Mouse (Mus musculus) liver, embryonic 13.5 days (tissue): Measurements from ENCODE around the gene Klrb1c. TPM values are rescaled to one million over a fixed set of nuclear protein-coding genes. Genes with fewer than 3 reads are reported as not detected.
"Not testable (repeated sequence)": the region's sequence is repeated elsewhere in the genome, so short reads cannot be mapped to it uniquely, and the experiment has no call there.

ENCODE experiments used
- ATAC-seq: fragments of 200-750 bp; cut with Nextera tagmentation; 2 replicates; pipeline ENCODE4 v1.8.0; 2017; ENCODE audit warnings: low read depth, mild to moderate bottlenecking, moderate number of reproducible peaks, moderate library complexity
- DNase-seq: peaks from one replicate; pipeline ENCODE4 v3.0.0; 2022
- H3K27ac ChIP-seq: fragments of 300-500 bp; sonication (generic); 2 replicates; pipeline ENCODE4 v1.5.1; 2015; ENCODE audit warnings: moderate library complexity, mild to moderate bottlenecking, inconsistent platforms
- H3K27me3 ChIP-seq: fragments of 300-500 bp; sonication (generic); 2 replicates; pipeline ENCODE4 v1.6.1; 2015; ENCODE audit warnings: mild to moderate bottlenecking, inconsistent platforms
- H3K36me3 ChIP-seq: fragments of 300-500 bp; sonication (generic); 2 replicates; pipeline ENCODE4 v1.6.1; 2015; ENCODE audit warnings: mild to moderate bottlenecking, inconsistent platforms
- H3K4me1 ChIP-seq: fragments of 300-500 bp; sonication (generic); replicated peaks from 2 replicates; pipeline ENCODE4 v1.6.1; 2015; ENCODE audit warnings: inconsistent platforms
- H3K4me2 ChIP-seq: fragments of 300-500 bp; sonication (generic); 2 replicates; pipeline ENCODE4 v1.6.1; 2015; ENCODE audit warnings: inconsistent platforms, mild to moderate bottlenecking, moderate library complexity
- H3K4me3 ChIP-seq: fragments of 300-500 bp; sonication (generic); replicated peaks from 2 replicates; pipeline ENCODE4 v1.5.1; 2015; ENCODE audit warnings: mild to moderate bottlenecking, inconsistent platforms
- H3K9ac ChIP-seq: fragments of 300-500 bp; sonication (generic); 2 replicates; pipeline ENCODE4 v1.6.1; 2015; ENCODE audit warnings: mild to moderate bottlenecking, inconsistent platforms
- H3K9me3 ChIP-seq: fragments of 300-500 bp; sonication (generic); replicated peaks from 2 replicates; pipeline ENCODE4 v1.6.1; 2016; ENCODE audit warnings: inconsistent platforms
- WGBS: fragments of 180-500 bp; shearing (Covaris S2); methylation state at CpG from one replicate; pipeline ENCODE4 v1.1.7; 2015; ENCODE audit not compliant: insufficient replicate concordance; 5-methylcytosine and 5-hydroxymethylcytosine counted together
- polyA plus RNA-seq: library from polyadenylated mRNA; unstranded; fragments of >200 nt; fragmentation: Nextera tagmentation; extraction: Ambion mirVana; gene quantifications from 2 replicates; pipeline ENCODE4 v1.2.1, GENCODE M21; 2015

Klrb1c gene
- polyA plus RNA-seq, 1 experiment from 2014 or later, result 0.10 TPM

GRCm38 (mm10) chr6:128763736-128764523, 25.1 kb downstream of the Klrb1c start:
- no peaks in the 10 kb centered on the region for H3K36me3 ChIP-seq
- H3K27me3 ChIP-seq, result no peaks in the 10 kb centered on the region
- DNase-seq (peak; percentile 91), ATAC-seq (peak; percentile 88)
- peaks cover 21% of the 10 kb centered on the region for H3K4me1 ChIP-seq
- peak overlapping the region; percentile 87 for H3K4me2 ChIP-seq
- no peaks in the 10 kb centered on the region for H3K9me3 ChIP-seq
- peak overlapping the region; percentile 65 for H3K4me3 ChIP-seq
- peak overlapping the region; percentile 39; the same call in 1 of the 2 replicates for H3K27ac ChIP-seq
- WGBS, result 4% methylated on average over 30 of the region's 30 CpGs
- H3K9ac ChIP-seq, result peak overlapping the region; percentile 72

- H3K9me3 ChIP-seq, ATAC-seq, H3K27ac ChIP-seq, DNase-seq, H3K36me3 ChIP-seq, H3K27me3 ChIP-seq: not testable (repeated sequence)
- Histone ChIP-seq H3K4me1 (peaks cover 21% of the 10 kb centered on the region), H3K4me3 (peak overlapping the region; percentile 65), H3K4me2 (peak overlapping the region; percentile 87), H3K9ac (0 out of 2 replicates have a peak overlapping the region, but pooled peaks have one; percentile 72)
- WGBS, result 76% methylated on average over 10 of the region's 10 CpGs
These were observed 25.9 kb downstream of the Klrb1c start for GRCm38 (mm10) chr6:128762892-128763670.

GRCm38 (mm10) chr6:128761144-128761540, 27.9 kb downstream of the Klrb1c start:
- Histone ChIP-seq H3K27ac (no peak overlapping the region), H3K4me2 (peak overlapping the region; percentile 73), H3K4me1 (peaks cover 18% of the 10 kb centered on the region), H3K4me3 (peak overlapping the region; percentile 69), H3K27me3 (no peaks in the 10 kb centered on the region), H3K36me3 (no peaks in the 10 kb centered on the region), H3K9ac (peak overlapping the region; percentile 59), H3K9me3 (no peaks in the 10 kb centered on the region)
- ATAC-seq (no peak), DNase-seq (no peak)
- WGBS, result 43% methylated on average over 5 of the region's 5 CpGs

- not testable (repeated sequence) for H3K36me3 ChIP-seq, H3K27me3 ChIP-seq, H3K9me3 ChIP-seq
- peaks cover 18% of the 10 kb centered on the region for H3K4me1 ChIP-seq
- H3K4me2 ChIP-seq, result peak overlapping the region; percentile 73
- H3K9ac ChIP-seq, result peak overlapping the region; percentile 70
- under 1% methylated on average over 44 of the region's 44 CpGs for WGBS
- peak overlapping the region; percentile 79 for H3K27ac ChIP-seq
- H3K4me3 ChIP-seq, result peak overlapping the region; percentile 69
- ATAC-seq (peak; percentile 67), DNase-seq (peak; percentile 90)
These were observed 28.4 kb downstream of the Klrb1c start for GRCm38 (mm10) chr6:128760416-128761143.

- Histone ChIP-seq H3K9ac (peak overlapping the region; percentile 70), H3K4me2 (peak overlapping the region; percentile 73), H3K27ac (peak overlapping the region; percentile 79), H3K4me3 (peak overlapping the region; percentile 69), H3K4me1 (peaks cover 18% of the 10 kb centered on the region)
- H3K36me3 ChIP-seq, H3K27me3 ChIP-seq, H3K9me3 ChIP-seq: not testable (repeated sequence)
- ATAC-seq (peak; percentile 52), DNase-seq (peak; percentile 79)
- 0% methylated on average over 22 of the region's 22 CpGs for WGBS
These were observed 29.0 kb downstream of the Klrb1c start for GRCm38 (mm10) chr6:128760016-128760415.

GRCm38 (mm10) chr6:128759221-128759950, 29.6 kb downstream of the Klrb1c start:
- H3K9ac ChIP-seq, result no peak overlapping the region
- H3K27me3 ChIP-seq, result no peaks in the 10 kb centered on the region
- WGBS, result 74% methylated on average over 5 of the region's 5 CpGs
- H3K4me1 ChIP-seq, result peaks cover 18% of the 10 kb centered on the region
- peak overlapping the region; percentile 2 for H3K4me2 ChIP-seq
- ATAC-seq (no peak), DNase-seq (no peak)
- no peaks in the 10 kb centered on the region for H3K9me3 ChIP-seq
- H3K27ac ChIP-seq, result no peak overlapping the region
- H3K36me3 ChIP-seq, result no peaks in the 10 kb centered on the region
- no peak overlapping the region for H3K4me3 ChIP-seq

GRCm38 (mm10) chr6:128755402-128755763, 33.6 kb downstream of the Klrb1c start:
- not testable (repeated sequence) for H3K9ac ChIP-seq, H3K4me1 ChIP-seq, H3K4me2 ChIP-seq, DNase-seq, H3K4me3 ChIP-seq, H3K27me3 ChIP-seq, H3K9me3 ChIP-seq, H3K36me3 ChIP-seq
- WGBS, result 28% methylated on average over 4 of the region's 4 CpGs
- ATAC-seq, result 0 out of 2 replicates have a peak, but pooled peaks have one; percentile 2
- H3K27ac ChIP-seq, result peak overlapping the region; percentile 53; the same call in 1 of the 2 replicates

- ATAC-seq, result peak; percentile 57
- H3K9ac ChIP-seq, H3K4me3 ChIP-seq, H3K4me1 ChIP-seq, H3K9me3 ChIP-seq, H3K27me3 ChIP-seq, H3K36me3 ChIP-seq, DNase-seq: not testable (repeated sequence)
- WGBS, result 56% methylated on average over 12 of the region's 12 CpGs
- H3K27ac ChIP-seq, result peak overlapping the region; percentile 54
- H3K4me2 ChIP-seq, result 0 out of 2 replicates have a peak overlapping the region, but pooled peaks have one; percentile 6
These were observed 34.1 kb downstream of the Klrb1c start for GRCm38 (mm10) chr6:128754748-128755401.

GRCm38 (mm10) chr6:128754265-128754664, 34.8 kb downstream of the Klrb1c start:
- H3K36me3 ChIP-seq, H3K4me1 ChIP-seq, H3K9ac ChIP-seq, DNase-seq, H3K9me3 ChIP-seq, H3K4me3 ChIP-seq, H3K27me3 ChIP-seq: not testable (repeated sequence)
- Histone ChIP-seq H3K27ac (peak overlapping the region; percentile 54), H3K4me2 (0 out of 2 replicates have a peak overlapping the region, but pooled peaks have one; percentile 6)
- WGBS, result 29% methylated on average over 10 of the region's 10 CpGs
- ATAC-seq, result peak; percentile 57

- not testable (repeated sequence) for H3K4me3 ChIP-seq, DNase-seq, H3K4me2 ChIP-seq, H3K9me3 ChIP-seq, H3K27me3 ChIP-seq, H3K9ac ChIP-seq, H3K36me3 ChIP-seq, H3K4me1 ChIP-seq
- 0 out of 2 replicates have a peak overlapping the region, but pooled peaks have one; percentile 54 for H3K27ac ChIP-seq
- WGBS, result 29% methylated on average over 8 of the region's 8 CpGs
- ATAC-seq, result peak; percentile 71
These were observed 35.3 kb downstream of the Klrb1c start for GRCm38 (mm10) chr6:128753610-128754224.
